Mouse (Mus musculus) heart, adult 18-20 months (tissue): ENCODE data around the gene Cd200. TPM values are rescaled to one million over a fixed set of nuclear protein-coding genes. Genes with fewer than 3 reads are reported as not detected.

Experiments used
- DNase-seq, 2 experiments: peaks; one replicate each; pipeline ENCODE4 v3.0.0; 2021 to 2022; ENCODE audit warnings: mixed read lengths in 1 of 2
- total RNA-seq, 2 experiments: library from RNA; stranded (reverse); gene quantifications; 2 replicates each; pipeline ENCODE4 v1.2.3; 2021

Gene Cd200
- total RNA-seq, 2 experiments from 2014 or later, result 53.2 to 57.0 TPM

DNA sequence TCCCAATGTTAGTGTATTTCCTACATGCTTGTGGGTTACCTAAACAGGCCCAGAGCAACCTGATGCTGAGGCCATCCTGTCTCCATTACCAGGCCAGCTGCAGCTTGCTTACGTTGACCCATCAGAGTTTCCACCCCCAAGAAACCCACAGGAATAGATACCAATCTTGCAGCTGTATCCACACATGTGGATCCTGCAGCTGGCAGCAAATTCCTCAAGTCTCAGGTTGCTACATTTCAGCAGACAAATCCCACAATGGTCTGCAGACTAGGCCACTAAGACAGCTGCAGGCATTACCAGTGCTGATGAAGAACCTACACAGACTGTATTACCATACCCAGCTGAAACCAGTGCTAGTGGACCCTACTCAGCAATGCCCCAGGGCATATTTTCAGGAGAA, 72.4 kb downstream of the Cd200 start:
- DNase-seq, result no peak

DNA sequence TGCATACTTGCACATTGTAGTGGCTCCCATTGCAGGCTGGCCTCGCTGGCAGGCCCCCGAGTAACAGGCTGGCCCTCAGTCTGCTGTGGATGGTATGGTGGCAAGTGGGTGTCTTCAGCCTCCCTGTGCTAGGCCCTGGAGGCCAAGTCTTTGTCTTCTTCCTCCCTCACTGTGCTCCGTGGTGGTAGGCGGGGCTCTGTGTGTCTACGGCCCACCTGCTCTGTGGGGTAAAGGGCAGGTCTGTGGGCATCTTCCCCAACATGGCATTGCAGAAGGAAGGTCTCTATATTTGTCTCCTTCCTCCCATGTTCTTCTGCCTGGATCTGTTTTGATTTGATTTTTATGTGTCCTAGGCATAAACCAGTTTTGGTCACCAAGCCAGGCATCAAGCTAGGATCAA, 74.0 kb downstream of the Cd200 start:
- no peak for DNase-seq

DNA sequence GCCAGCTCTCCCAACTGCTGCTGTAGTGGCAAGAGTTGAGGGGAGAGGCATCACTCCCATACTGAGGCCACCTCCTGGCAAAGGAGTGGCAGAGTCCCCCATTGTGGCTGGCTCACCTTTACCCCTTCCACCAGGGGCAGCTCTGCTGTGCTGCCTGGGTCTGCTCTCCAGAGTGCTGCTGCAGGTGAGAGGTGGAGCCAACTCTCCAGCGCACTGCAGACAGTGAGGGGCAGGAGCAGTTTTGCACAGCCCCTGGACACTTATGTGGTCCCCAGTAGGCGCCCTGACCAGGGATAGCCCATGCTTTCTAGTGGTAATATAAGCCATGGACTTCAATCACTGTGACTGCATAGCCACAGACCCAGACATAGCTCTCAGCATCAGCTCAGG, 74.5 kb downstream of the Cd200 start:
- no peak for DNase-seq

DNA sequence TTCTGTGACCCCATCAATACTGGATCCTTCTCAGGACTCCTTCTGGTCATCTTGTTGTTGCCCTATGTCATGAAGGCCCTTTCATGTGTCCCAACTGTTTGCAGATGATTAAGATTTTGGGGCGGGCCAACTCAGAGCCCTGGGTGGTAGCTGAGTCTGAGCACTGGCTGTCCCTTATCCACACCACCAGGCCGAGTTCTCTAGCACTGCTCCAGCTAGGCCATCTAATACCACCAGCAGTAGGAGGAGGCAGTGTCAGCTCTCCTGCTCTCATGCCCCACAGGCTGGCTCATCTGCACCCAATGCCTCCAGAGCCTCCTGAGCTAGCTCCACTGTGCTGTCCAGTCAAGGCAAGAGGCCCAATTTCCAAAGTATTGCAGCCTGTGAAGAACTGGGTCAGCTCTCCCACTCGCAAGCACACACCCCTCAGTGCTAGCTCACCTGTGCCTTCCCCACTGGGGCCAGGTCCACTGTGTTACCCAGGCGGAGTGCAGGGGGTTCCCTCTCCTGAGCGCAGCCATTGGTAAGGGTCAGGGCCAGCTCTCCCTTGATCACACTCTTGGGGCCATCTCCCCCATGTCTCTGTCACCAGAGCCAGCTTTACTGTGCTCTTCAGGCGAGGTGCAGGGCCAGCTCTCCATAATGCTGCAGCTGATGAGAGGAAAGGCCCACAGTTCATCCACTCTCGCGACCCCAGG, 75.0 kb downstream of the Cd200 start:
- no peak for DNase-seq

DNA sequence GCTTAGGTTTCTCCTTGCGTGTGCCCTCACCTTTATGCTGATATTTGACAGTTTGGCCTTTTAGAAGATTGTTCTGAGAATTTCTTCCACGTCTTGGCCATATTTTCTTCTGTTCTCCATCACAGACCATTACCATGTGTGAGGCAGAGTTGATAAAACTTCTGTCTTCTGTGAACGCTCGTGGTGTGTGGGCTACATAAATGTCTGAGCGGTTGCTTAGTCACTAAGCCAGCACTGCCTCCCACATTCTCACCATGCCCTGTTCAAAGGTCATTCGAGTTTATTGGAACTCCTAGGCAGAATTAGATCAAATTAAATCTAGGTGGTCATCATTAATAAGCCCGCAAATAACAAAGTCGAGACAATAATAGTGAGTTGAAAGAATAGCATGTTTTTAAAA, 76.3 kb downstream of the Cd200 start:
- no peak for DNase-seq

Other genes starting within 250 kb of the Cd200 start
- gene Btla, start 184.7 kb downstream of the Cd200 start, total RNA-seq, result 1 to 10 TPM in 1 of 2 experiments, under 1 TPM in 1; 0.99 to 4.3 TPM
- not detected for gene Gm609, start 83.9 kb upstream of the Cd200 start, total RNA-seq
- not detected for gene Gm17783, start 123.0 kb upstream of the Cd200 start, total RNA-seq
- gene Slc9c1, start 126.3 kb upstream of the Cd200 start, total RNA-seq, result not detected
- under 1 TPM; 0.10 to 0.18 TPM for gene Gcsam, start 201.3 kb upstream of the Cd200 start, total RNA-seq
- gene BC016579, start 245.0 kb upstream of the Cd200 start, total RNA-seq, result not detected